In genomic region chr12:109314850-109315249, GRCm38 (mm10) we compare ENCODE assay signal across 13 mouse cellular contexts.
DNase-seq lines count a peak whose midpoint lies in the region; ATAC-seq and TF ChIP-seq lines count a peak whose summit lies in the region.
"Had no signal": no experiment of that assay in that cellular context is flagged by ENCODE, and none has a peak within 500 bp of the region (broad histone marks: within the 10 kb centered on the region; RNA-seq: fewer than 3 reads in every experiment).

No protein-coding gene starts in this region.

- ATAC-seq in lung, embryonic 14.5 days (ENCODE audit: insufficient read depth) = no peak
- ATAC-seq: forebrain, embryonic 15.5 days had no signal

- peak; percentile 14 for DNase-seq in adrenal gland, postnatal 10 days
- no peak for DNase-seq in adrenal gland, postnatal 4 days (ENCODE audit: low spot score in 2 of 2)
- peak; percentile 38 for DNase-seq in lung, embryonic 14.5 days
- DNase-seq in lung, postnatal 36 days = no peak
- DNase-seq in brain, adult 2 months (ENCODE audit: low read depth, low spot score) = peak; percentile 4
- DNase-seq in mesoderm, embryonic 11.5 days (ENCODE audit: low read depth, low spot score) = peak; percentile 48
- no peak for DNase-seq in cerebellum, adult 9-11 months
- no peak for DNase-seq in kidney, postnatal 25 days
- DNase-seq: cerebellum, adult 8-10 months; liver, embryonic 13.5 days had no signal

- H3K4me2 ChIP-seq in lung, embryonic 14.5 days = no peak overlapping the region
- H3K4me2 ChIP-seq: forebrain, embryonic 15.5 days; heart, embryonic 13.5 days; liver, embryonic 13.5 days had no signal

- H3K9me3 ChIP-seq in lung, embryonic 14.5 days (ENCODE audit: low read depth, low read length) = no peaks in the 10 kb centered on the region
- H3K9me3 ChIP-seq: forebrain, embryonic 15.5 days had no signal

- 25% methylated on average over 6 of the region's 6 CpGs for WGBS in lung, embryonic 14.5 days

- H3K4me3 ChIP-seq in lung, embryonic 14.5 days (ENCODE audit: low read depth, low read length) = no peak overlapping the region
- H3K4me3 ChIP-seq: forebrain, embryonic 15.5 days; heart, embryonic 13.5 days; liver, embryonic 13.5 days; myocyte had no signal

- no peak overlapping the region for H3K27ac ChIP-seq in lung, embryonic 14.5 days (ENCODE audit: low read depth)
- H3K27ac ChIP-seq: forebrain, embryonic 15.5 days; heart, embryonic 13.5 days; liver, embryonic 13.5 days had no signal

- H3K9ac ChIP-seq in lung, embryonic 14.5 days = no peak overlapping the region
- H3K9ac ChIP-seq: forebrain, embryonic 15.5 days; heart, embryonic 13.5 days; liver, embryonic 13.5 days had no signal

- peak; percentile 44; the same call in 1 of the 2 replicates for TF ChIP-seq CTCF in lung, embryonic 14.5 days (IDR thresholded peaks at IDR 0.05; ENCODE audit: low read depth)

- H3K36me3 ChIP-seq in lung, embryonic 14.5 days (ENCODE audit: insufficient read depth) = no peaks in the 10 kb centered on the region
- H3K36me3 ChIP-seq: forebrain, embryonic 15.5 days; heart, embryonic 13.5 days; liver, embryonic 13.5 days had no signal

- H3K27me3 ChIP-seq in lung, embryonic 14.5 days (ENCODE audit: insufficient read depth, low read length) = no peaks in the 10 kb centered on the region
- H3K27me3 ChIP-seq: forebrain, embryonic 15.5 days; heart, embryonic 13.5 days; liver, embryonic 13.5 days had no signal

- H3K4me1 ChIP-seq in lung, embryonic 14.5 days (ENCODE audit: insufficient read depth) = no peaks in the 10 kb centered on the region
- H3K4me1 ChIP-seq: forebrain, embryonic 15.5 days; heart, embryonic 13.5 days; liver, embryonic 13.5 days had no signal

Comparison
In these comparisons a context has a peak if more than half of its experiments do, and no peak if none do; other contexts are left out.
1. DNase-seq: peak in adrenal gland, postnatal 10 days (single experiment), lung, embryonic 14.5 days (single experiment), brain, adult 2 months (single experiment) and mesoderm, embryonic 11.5 days (single experiment); none in adrenal gland, postnatal 4 days (0 of 2), lung, postnatal 36 days (single experiment), cerebellum, adult 9-11 months (single experiment) and kidney, postnatal 25 days (0 of 2).